Mouse (Mus musculus): ENCODE results near the gene Pilrb1. TPM values are rescaled to one million over a fixed set of nuclear protein-coding genes. Genes with fewer than 3 reads are reported as not detected.
"Not testable (repeated sequence)": the region's sequence is repeated elsewhere in the genome, so short reads cannot be mapped to it uniquely, and the experiment has no call there.

The Pilrb1 gene
- polyA plus RNA-seq, 1 experiment from 2014 or later: 4.3 TPM

DNA sequence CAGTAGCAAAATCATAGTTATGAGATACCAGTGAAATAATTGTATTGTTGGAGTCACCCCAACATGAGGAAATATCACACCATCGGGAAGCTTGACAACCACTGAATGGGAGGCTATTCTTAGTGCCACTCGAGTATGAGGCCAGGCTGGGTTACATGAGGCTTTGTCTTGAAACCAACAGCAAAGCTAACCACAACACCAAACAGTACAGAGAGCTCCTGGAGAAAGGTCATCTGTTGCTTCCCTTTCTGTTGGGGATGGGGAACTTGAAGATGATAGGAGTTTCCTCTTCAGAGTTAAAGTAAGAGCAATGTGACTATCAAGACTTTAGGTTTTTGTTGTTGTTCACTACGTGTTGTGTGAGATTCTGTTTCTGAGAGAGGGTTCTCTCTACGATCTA is 25.0 kb upstream of the Pilrb1 start:
- no peaks in the 10 kb centered on the region for H3K36me3 ChIP-seq (ENCODE audit: control insufficient read depth, insufficient read depth)
- H3K4me2 ChIP-seq (replicated peaks; ENCODE audit: low read depth): no peak overlapping the region
- whole genome bisulfite sequencing: 78% methylated on average over 4 of the region's 4 CpGs
- no peaks in the 10 kb centered on the region for H3K9me3 ChIP-seq (ENCODE audit: control insufficient read depth)
- no peak overlapping the region for H3K27ac ChIP-seq (ENCODE audit: low read depth, low read length)
- ATAC-seq: no peak
- H3K4me3 ChIP-seq (ENCODE audit: low read depth, low read length): no peak overlapping the region
- H3K4me1 ChIP-seq (replicated peaks; ENCODE audit: control insufficient read depth, insufficient read depth, low read length): no peaks in the 10 kb centered on the region
- no peak for TF ChIP-seq CTCF (IDR thresholded peaks at IDR 0.05; ENCODE audit: low read depth)
- no peaks in the 10 kb centered on the region for H3K27me3 ChIP-seq (replicated peaks; ENCODE audit: control insufficient read depth, insufficient read depth, low read length)
- no peak overlapping the region for H3K9ac ChIP-seq (ENCODE audit: low read depth, low read length)

DNA sequence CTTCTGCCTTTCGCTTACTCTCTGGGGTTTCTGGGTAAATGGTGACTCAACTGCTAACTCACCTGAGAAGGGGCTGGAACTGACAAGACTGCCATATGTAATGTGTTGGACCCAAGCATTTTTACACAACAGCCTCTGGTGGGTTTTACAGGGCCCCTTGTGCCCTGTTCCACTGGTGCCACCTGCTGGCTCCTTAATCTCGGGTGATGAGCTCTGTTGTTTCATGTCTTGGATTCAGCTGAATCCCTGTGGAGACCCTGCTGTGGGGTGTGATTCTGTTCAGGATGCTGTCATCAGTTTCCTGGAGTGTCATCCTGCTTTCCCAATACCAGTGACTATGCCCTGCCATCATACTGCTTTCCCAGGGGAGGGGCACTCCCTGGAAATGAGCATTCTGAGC is 20.0 kb upstream of the Pilrb1 start:
- 51% methylated on average over 2 of the region's 2 CpGs for WGBS
- no peaks in the 10 kb centered on the region for H3K9me3 ChIP-seq (ENCODE audit: control insufficient read depth)
- no peak for ATAC-seq
- H3K27ac ChIP-seq (ENCODE audit: low read depth, low read length): no peak overlapping the region
- no peaks in the 10 kb centered on the region for H3K27me3 ChIP-seq (replicated peaks; ENCODE audit: control insufficient read depth, insufficient read depth, low read length)
- peak; percentile 69 for TF ChIP-seq CTCF (IDR thresholded peaks at IDR 0.05; ENCODE audit: low read depth)
- H3K9ac ChIP-seq (ENCODE audit: low read depth, low read length): no peak overlapping the region
- H3K4me1 ChIP-seq (replicated peaks; ENCODE audit: control insufficient read depth, insufficient read depth, low read length): no peaks in the 10 kb centered on the region
- H3K4me3 ChIP-seq (ENCODE audit: low read depth, low read length): no peak overlapping the region
- no peak overlapping the region for H3K4me2 ChIP-seq (replicated peaks; ENCODE audit: low read depth)
- H3K36me3 ChIP-seq (ENCODE audit: control insufficient read depth, insufficient read depth): no peaks in the 10 kb centered on the region

DNA sequence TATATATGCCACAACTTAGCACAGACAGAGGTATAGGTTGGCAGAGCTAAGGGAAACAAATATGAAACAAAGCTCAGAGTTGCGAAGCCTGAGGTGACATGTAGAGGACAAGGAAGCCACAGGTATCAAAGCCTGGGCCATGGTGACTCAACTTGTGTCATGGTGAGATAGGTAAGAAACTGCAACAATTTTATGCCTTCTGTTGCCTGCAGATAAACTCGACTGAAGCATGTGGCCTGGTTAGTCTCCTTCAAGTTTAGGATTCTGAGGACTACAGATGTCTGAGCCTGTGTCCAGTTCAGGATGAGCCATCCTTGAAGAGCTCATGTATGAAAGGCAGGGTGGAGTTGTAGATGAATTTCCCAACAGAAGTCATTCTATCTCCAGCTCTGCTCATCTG is 17.1 kb upstream of the Pilrb1 start:
- Histone ChIP-seq H3K4me2 (replicated peaks; ENCODE audit: low read depth) (no peak overlapping the region), H3K4me3 (ENCODE audit: low read depth, low read length) (no peak overlapping the region), H3K9ac (ENCODE audit: low read depth, low read length) (no peak overlapping the region), H3K4me1 (replicated peaks; ENCODE audit: control insufficient read depth, insufficient read depth, low read length) (no peaks in the 10 kb centered on the region), H3K9me3 (ENCODE audit: control insufficient read depth) (no peaks in the 10 kb centered on the region), H3K27me3 (replicated peaks; ENCODE audit: control insufficient read depth, insufficient read depth, low read length) (no peaks in the 10 kb centered on the region), H3K27ac (ENCODE audit: low read depth, low read length) (no peak overlapping the region), H3K36me3 (ENCODE audit: control insufficient read depth, insufficient read depth) (no peaks in the 10 kb centered on the region)
- TF ChIP-seq CTCF (IDR thresholded peaks at IDR 0.05; ENCODE audit: low read depth): no peak
- no peak for ATAC-seq
- 83% methylated on average over 2 of the region's 2 CpGs for WGBS

DNA sequence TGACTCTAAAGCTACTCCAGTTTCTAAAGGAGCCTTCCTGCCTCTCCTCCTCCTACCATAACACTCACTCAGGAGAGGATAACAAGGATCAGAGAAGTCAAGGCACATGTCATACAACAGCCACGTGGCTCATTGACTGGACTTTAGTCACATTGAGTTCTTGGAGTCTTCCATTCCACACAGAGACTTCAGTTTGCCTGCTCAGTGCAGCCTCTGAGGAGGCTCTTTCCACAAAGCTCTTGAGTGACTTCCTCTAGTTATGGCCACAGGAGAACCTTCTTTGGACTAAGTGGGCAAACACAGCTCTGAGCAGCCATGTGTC is 14.4 kb upstream of the Pilrb1 start:
- not testable (repeated sequence) for ATAC-seq

DNA sequence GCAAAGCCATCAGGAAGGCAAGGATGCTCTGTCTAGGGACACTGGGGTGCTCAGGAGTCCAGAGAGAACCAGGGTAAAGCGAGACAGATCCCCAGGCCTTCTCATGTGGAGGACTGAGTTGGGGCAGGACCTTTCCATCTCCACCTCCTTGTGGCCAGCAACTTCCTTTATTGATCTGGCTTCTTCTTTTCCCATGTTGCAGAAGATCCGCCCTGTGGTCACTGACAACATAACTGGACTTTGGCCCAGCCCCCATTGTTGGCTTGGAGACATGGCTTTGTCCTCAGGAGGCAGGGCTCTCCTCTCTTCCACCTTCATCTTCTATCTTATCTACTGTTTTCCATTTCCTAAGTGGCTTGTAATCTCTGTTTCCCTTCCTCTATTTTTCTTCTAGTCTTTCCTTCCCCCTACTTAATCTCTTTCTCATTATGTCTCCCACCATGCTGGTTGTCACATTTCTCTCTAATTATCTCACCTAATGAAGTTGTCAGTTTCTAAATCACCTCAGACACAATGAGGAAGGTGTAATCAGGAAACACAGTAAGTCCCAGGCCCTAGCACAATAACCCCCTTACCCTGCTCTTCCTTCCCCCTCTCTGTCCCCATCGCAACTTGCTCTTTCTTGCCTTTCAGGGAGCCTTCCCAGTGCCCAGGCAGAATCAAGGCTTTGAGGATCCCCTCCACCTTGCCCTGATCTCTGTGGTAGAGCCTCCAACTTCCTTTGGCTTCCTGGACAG is 13.9 kb upstream of the Pilrb1 start, which contains the start of gene Pilrb2:
Gene Pilrb2 (minus strand): TSS at position 172 of the 737 bp plus-strand sequence.
- not testable (repeated sequence) for H3K4me1 ChIP-seq (replicated peaks; ENCODE audit: control insufficient read depth, insufficient read depth, low read length); H3K27me3 ChIP-seq (replicated peaks; ENCODE audit: control insufficient read depth, insufficient read depth, low read length); H3K9ac ChIP-seq (ENCODE audit: low read depth, low read length); H3K36me3 ChIP-seq (ENCODE audit: control insufficient read depth, insufficient read depth); H3K4me2 ChIP-seq (replicated peaks; ENCODE audit: low read depth); H3K9me3 ChIP-seq (ENCODE audit: control insufficient read depth); ATAC-seq; H3K4me3 ChIP-seq (ENCODE audit: low read depth, low read length); H3K27ac ChIP-seq (ENCODE audit: low read depth, low read length)
- WGBS: 73% methylated on average over 2 of the region's 3 CpGs

More for the DNA sequence above, 14.4 kb upstream of the Pilrb1 start:
- not testable (repeated sequence) for H3K36me3 ChIP-seq (ENCODE audit: control insufficient read depth, insufficient read depth); H3K4me1 ChIP-seq (replicated peaks; ENCODE audit: control insufficient read depth, insufficient read depth, low read length); H3K4me3 ChIP-seq (ENCODE audit: low read depth, low read length); H3K4me2 ChIP-seq (replicated peaks; ENCODE audit: low read depth); H3K27ac ChIP-seq (ENCODE audit: low read depth, low read length); H3K9ac ChIP-seq (ENCODE audit: low read depth, low read length); H3K27me3 ChIP-seq (replicated peaks; ENCODE audit: control insufficient read depth, insufficient read depth, low read length); H3K9me3 ChIP-seq (ENCODE audit: control insufficient read depth)
- WGBS: 14% methylated on average over 1 of the region's 1 CpGs

DNA sequence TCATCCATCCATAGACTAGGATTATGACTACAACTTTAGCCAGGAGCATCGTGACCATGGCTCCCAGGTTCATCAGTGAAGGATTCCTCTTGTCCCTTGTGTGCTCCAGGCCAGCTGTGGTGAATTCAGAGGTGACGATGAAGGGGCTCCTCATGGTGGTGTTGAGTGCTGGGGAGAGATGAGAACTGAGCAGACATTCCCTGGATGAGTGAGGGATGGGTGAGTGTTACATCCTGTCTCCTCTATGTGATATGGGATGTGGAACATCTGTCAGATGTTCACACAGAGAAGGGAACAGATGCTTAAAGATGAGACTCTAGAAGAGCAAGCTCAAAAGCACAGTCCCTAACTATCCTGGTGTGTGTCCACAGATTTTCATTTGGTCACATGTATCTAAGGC is 10.7 kb upstream of the Pilrb1 start:
- not testable (repeated sequence) for H3K4me2 ChIP-seq (replicated peaks; ENCODE audit: low read depth); H3K27ac ChIP-seq (ENCODE audit: low read depth, low read length); H3K4me3 ChIP-seq (ENCODE audit: low read depth, low read length); H3K27me3 ChIP-seq (replicated peaks; ENCODE audit: control insufficient read depth, insufficient read depth, low read length); ATAC-seq; H3K9ac ChIP-seq (ENCODE audit: low read depth, low read length); H3K4me1 ChIP-seq (replicated peaks; ENCODE audit: control insufficient read depth, insufficient read depth, low read length); H3K36me3 ChIP-seq (ENCODE audit: control insufficient read depth, insufficient read depth); H3K9me3 ChIP-seq (ENCODE audit: control insufficient read depth)
- 74% methylated on average over 2 of the region's 2 CpGs for WGBS

DNA sequence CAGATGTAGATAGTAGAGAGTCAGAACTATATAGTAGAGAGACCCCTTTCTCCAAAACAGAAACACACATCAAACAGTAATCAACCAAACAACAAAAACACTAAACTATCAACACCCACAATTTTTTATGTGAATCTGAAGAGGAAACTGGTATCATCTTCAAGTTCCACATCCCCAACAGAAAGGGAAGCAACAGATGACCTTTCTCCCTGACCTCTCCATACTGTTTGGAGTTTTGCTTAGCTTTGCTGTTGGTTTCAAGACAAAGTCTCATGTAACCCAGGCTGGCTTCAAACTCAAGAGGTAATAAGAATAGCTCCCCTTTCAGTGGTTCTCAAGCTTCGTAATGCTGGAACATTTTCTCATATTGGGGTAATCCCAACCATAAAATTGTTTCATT is 6.1 kb upstream of the Pilrb1 start:
- WGBS: 82% methylated on average over 1 of the region's 1 CpGs
- not testable (repeated sequence) for H3K4me3 ChIP-seq (ENCODE audit: low read depth, low read length); H3K4me1 ChIP-seq (replicated peaks; ENCODE audit: control insufficient read depth, insufficient read depth, low read length); ATAC-seq; H3K4me2 ChIP-seq (replicated peaks; ENCODE audit: low read depth); H3K9me3 ChIP-seq (ENCODE audit: control insufficient read depth); H3K27ac ChIP-seq (ENCODE audit: low read depth, low read length); H3K9ac ChIP-seq (ENCODE audit: low read depth, low read length); H3K27me3 ChIP-seq (replicated peaks; ENCODE audit: control insufficient read depth, insufficient read depth, low read length); H3K36me3 ChIP-seq (ENCODE audit: control insufficient read depth, insufficient read depth)

DNA sequence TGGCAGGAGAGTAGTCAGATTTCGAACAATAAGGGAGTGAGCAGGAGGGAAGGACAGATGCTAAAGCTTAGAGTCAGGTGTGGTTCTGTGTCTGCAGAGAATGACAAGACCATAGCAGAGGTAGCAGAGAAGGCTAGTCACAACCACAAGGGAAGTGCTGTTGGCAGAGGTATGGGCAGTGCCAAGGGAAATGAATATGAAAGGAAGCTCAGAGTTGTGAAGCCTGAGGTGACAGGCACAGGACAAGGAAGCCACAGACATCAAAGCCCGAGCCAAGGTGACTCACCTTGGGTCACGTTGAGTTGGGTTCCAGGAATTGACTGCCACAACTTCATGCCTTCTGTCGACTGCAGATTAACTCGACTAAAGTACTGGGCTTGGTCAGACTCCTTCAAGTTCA is 1.0 kb downstream of the Pilrb1 start:
- not testable (repeated sequence) for H3K36me3 ChIP-seq (ENCODE audit: control insufficient read depth, insufficient read depth); H3K9ac ChIP-seq (ENCODE audit: low read depth, low read length); H3K27me3 ChIP-seq (replicated peaks; ENCODE audit: control insufficient read depth, insufficient read depth, low read length); ATAC-seq; H3K9me3 ChIP-seq (ENCODE audit: control insufficient read depth); H3K4me3 ChIP-seq (ENCODE audit: low read depth, low read length); H3K4me2 ChIP-seq (replicated peaks; ENCODE audit: low read depth); H3K4me1 ChIP-seq (replicated peaks; ENCODE audit: control insufficient read depth, insufficient read depth, low read length); H3K27ac ChIP-seq (ENCODE audit: low read depth, low read length)
- 47% methylated on average over 4 of the region's 5 CpGs for WGBS

DNA sequence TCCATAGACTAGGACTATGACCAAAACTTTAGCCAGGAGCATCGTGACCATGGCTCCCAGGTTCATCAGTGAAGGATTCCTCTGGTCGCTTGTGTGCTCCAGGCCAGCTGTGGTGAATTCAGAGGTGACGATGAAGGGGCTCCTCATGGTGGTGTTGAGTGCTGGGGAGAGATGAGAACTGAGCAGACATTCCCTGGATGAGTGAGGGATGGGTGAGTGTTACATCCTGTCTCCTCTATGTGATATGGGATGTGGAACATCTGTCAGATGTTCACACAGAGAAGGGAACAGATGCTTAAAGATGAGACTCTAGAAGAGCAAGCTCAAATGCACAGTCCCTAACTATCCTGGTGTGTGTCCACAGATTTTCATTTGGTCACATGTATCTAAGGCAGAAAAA is 3.0 kb downstream of the Pilrb1 start:
- 71% methylated on average over 3 of the region's 3 CpGs for WGBS
- H3K4me2 ChIP-seq (replicated peaks; ENCODE audit: low read depth); ATAC-seq; H3K27ac ChIP-seq (ENCODE audit: low read depth, low read length); H3K9me3 ChIP-seq (ENCODE audit: control insufficient read depth); H3K4me1 ChIP-seq (replicated peaks; ENCODE audit: control insufficient read depth, insufficient read depth, low read length); H3K27me3 ChIP-seq (replicated peaks; ENCODE audit: control insufficient read depth, insufficient read depth, low read length); H3K36me3 ChIP-seq (ENCODE audit: control insufficient read depth, insufficient read depth); H3K4me3 ChIP-seq (ENCODE audit: low read depth, low read length); H3K9ac ChIP-seq (ENCODE audit: low read depth, low read length): not testable (repeated sequence)

Measured in intestine, postnatal 0 days (tissue).